Mouse (Mus musculus): ENCODE measurements at regions not wholly inside any gene's neighbourhood (a gene's known extent, or its start where the extent isn't known, plus 50 kb on each side); places are given as distances from the start of the nearest gene placed in this dataset.

GRCm38 (mm10) chr9:97162465-97162864, 51.5 kb upstream of the Slc25a36 start:
- ATAC-seq (ENCODE audit: low FRiP score) (no peak), DNase-seq (ENCODE audit: low spot score) (peak; percentile 68)
- no peak overlapping the region for H3K4me3 ChIP-seq (replicated peaks; ENCODE audit: low read length)
- H3K9ac ChIP-seq: no peak overlapping the region
- 40% methylated on average over 2 of the region's 2 CpGs for WGBS
- no peaks in the 10 kb centered on the region for H3K27me3 ChIP-seq (ENCODE audit: control insufficient read depth, insufficient read depth, low read length)
- H3K9me3 ChIP-seq (ENCODE audit: control insufficient read depth, low read length): no peaks in the 10 kb centered on the region
- H3K27ac ChIP-seq: no peak overlapping the region
- H3K36me3 ChIP-seq (replicated peaks; ENCODE audit: control insufficient read depth, insufficient read depth): no peaks in the 10 kb centered on the region
- no peaks in the 10 kb centered on the region for H3K4me1 ChIP-seq (replicated peaks; ENCODE audit: control insufficient read depth, insufficient read depth, low read length)
- no peak overlapping the region for H3K4me2 ChIP-seq (replicated peaks)

All from hindbrain, embryonic 14.5 days (tissue).